In genomic region chr2:153808146-153808545, GRCm38 (mm10) we compare ENCODE assay signal across 9 mouse cellular contexts. TPM values are rescaled to one million over a fixed set of nuclear protein-coding genes. Genes with fewer than 3 reads are reported as not detected.
"Had no signal": no experiment of that assay in that cellular context is flagged by ENCODE, and none has a peak within 500 bp of the region (broad histone marks: within the 10 kb centered on the region; RNA-seq: fewer than 3 reads in every experiment).

No protein-coding gene starts in this region.

- H3K27ac ChIP-seq: kidney, postnatal 0 days; limb, embryonic 10.5 days; liver, embryonic 15.5 days; midbrain, embryonic 13.5 days; neural tube, embryonic 12.5 days had no signal

- H3K4me1 ChIP-seq: limb, embryonic 10.5 days; liver, embryonic 15.5 days; midbrain, embryonic 13.5 days; neural tube, embryonic 12.5 days had no signal

- H3K36me3 ChIP-seq: limb, embryonic 10.5 days; liver, embryonic 15.5 days; midbrain, embryonic 13.5 days; neural tube, embryonic 12.5 days had no signal

- H3K9me3 ChIP-seq: limb, embryonic 10.5 days; liver, embryonic 15.5 days; megakaryocyte, embryonic 14.5 days; midbrain, embryonic 13.5 days; neural tube, embryonic 12.5 days had no signal

- H3K27me3 ChIP-seq: liver, embryonic 15.5 days; midbrain, embryonic 13.5 days; neural tube, embryonic 12.5 days had no signal

- H3K9ac ChIP-seq: liver, embryonic 15.5 days; lung, embryonic 14.5 days; midbrain, embryonic 13.5 days; neural tube, embryonic 12.5 days had no signal

- ATAC-seq: midbrain, embryonic 13.5 days had no signal

- H3K4me2 ChIP-seq: liver, embryonic 11.5 days; liver, embryonic 15.5 days; lung, embryonic 14.5 days; midbrain, embryonic 13.5 days; neural tube, embryonic 12.5 days had no signal

- H3K4me3 ChIP-seq: limb, embryonic 10.5 days; liver, embryonic 15.5 days; megakaryocyte, embryonic 14.5 days; midbrain, embryonic 13.5 days; myocyte; neural tube, embryonic 12.5 days had no signal

RNA-seq across cellular contexts. Expression of gene Efcab8, which starts 28.4 kb away (rescaled TPM):
- polyA plus RNA-seq: kidney, postnatal 0 days; lung, embryonic 14.5 days; midbrain, embryonic 13.5 days; neural tube, embryonic 12.5 days had no signal
